Mouse (Mus musculus) myocyte (in vitro differentiated cells): ENCODE data around the gene Pvalb. TPM values are rescaled to one million over a fixed set of nuclear protein-coding genes. Genes with fewer than 3 reads are reported as not detected.

Source experiments
- H3K27me3 ChIP-seq: one replicate; pipeline ENCODE4 v1.6.1; 2011; ENCODE audit not compliant: control insufficient read depth, insufficient read depth, insufficient read length
- H3K36me3 ChIP-seq: one replicate; pipeline ENCODE4 v1.6.1; 2011; ENCODE audit not compliant: control insufficient read depth, insufficient read depth
- H3K4me2 ChIP-seq: one replicate; pipeline ENCODE4 v1.6.1; 2011; ENCODE audit warnings: low read depth, control low read depth
- H3K4me3 ChIP-seq: one replicate; pipeline ENCODE4 v1.5.1; 2011; ENCODE audit warnings: mild to moderate bottlenecking, control low read depth, moderate library complexity
- H3K79me2 ChIP-seq: one replicate; pipeline ENCODE4 v1.6.1; 2011; ENCODE audit not compliant: control insufficient read depth, insufficient read depth
- H3ac ChIP-seq: one replicate; pipeline ENCODE4 v1.6.1; 2011; ENCODE audit not compliant: control insufficient read depth, insufficient read length
- CEBPB ChIP-seq: IDR thresholded peaks from 2 replicates; pipeline ENCODE4 v1.6.1; 2011; ENCODE audit warnings: mild to moderate bottlenecking, moderate library complexity; ENCODE audit not compliant: poor library complexity, insufficient read depth, severe bottlenecking
- E2F4 ChIP-seq: IDR thresholded peaks from one replicate; pipeline ENCODE4 v1.6.1; 2011; ENCODE audit warnings: mild to moderate bottlenecking, control low read depth, moderate library complexity; ENCODE audit not compliant: insufficient read depth
- MAX ChIP-seq: IDR thresholded peaks from one replicate; pipeline ENCODE4 v1.6.1; 2011; ENCODE audit warnings: low read depth, mild to moderate bottlenecking, control low read depth
- MYOD1 ChIP-seq, 3 experiments: IDR thresholded peaks; one replicate each; pipeline ENCODE4 v1.6.1; 2011; ENCODE audit warnings: control low read depth in 2 of 3, low read depth in 2 of 3, mild to moderate bottlenecking in 2 of 3, moderate library complexity in 1 of 3; ENCODE audit not compliant: insufficient read length in 2 of 3, control insufficient read depth in 1 of 3
- MYOG ChIP-seq, 3 experiments: IDR thresholded peaks; one replicate each; pipeline ENCODE4 v1.6.1; 2011; ENCODE audit warnings: control low read depth in 2 of 3, low read depth in 2 of 3, mild to moderate bottlenecking in 2 of 3; ENCODE audit not compliant: insufficient read length in 2 of 3, control insufficient read depth in 1 of 3, insufficient read depth in 1 of 3
- POLR2A ChIP-seq: IDR thresholded peaks from one replicate; pipeline ENCODE4 v1.6.1; 2011; ENCODE audit warnings: low read depth, mild to moderate bottlenecking, control low read depth, moderate library complexity; ENCODE audit not compliant: insufficient read length
- POLR2AphosphoS2 ChIP-seq: IDR thresholded peaks from one replicate; pipeline ENCODE4 v1.6.1; 2011; ENCODE audit warnings: low read depth, control low read depth; ENCODE audit not compliant: insufficient read length
- REST ChIP-seq: IDR thresholded peaks from one replicate; pipeline ENCODE4 v1.6.1; 2011; ENCODE audit warnings: mild to moderate bottlenecking, control low read depth, moderate library complexity; ENCODE audit not compliant: insufficient read depth, insufficient read length
- SRF ChIP-seq: IDR thresholded peaks from one replicate; pipeline ENCODE4 v1.6.1; 2011; ENCODE audit warnings: low read depth; ENCODE audit not compliant: control insufficient read depth, insufficient read length
- TCF12 ChIP-seq: IDR thresholded peaks from one replicate; pipeline ENCODE4 v1.6.1; 2011; ENCODE audit warnings: mild to moderate bottlenecking, control low read depth; ENCODE audit not compliant: poor library complexity, insufficient read depth, severe bottlenecking
- TCF3 ChIP-seq: IDR thresholded peaks from one replicate; pipeline ENCODE4 v1.6.1; 2011; ENCODE audit warnings: low read depth, control low read depth; ENCODE audit not compliant: insufficient read length
- USF1 ChIP-seq: IDR thresholded peaks from one replicate; pipeline ENCODE4 v1.6.1; 2011; ENCODE audit warnings: low read depth, mild to moderate bottlenecking, control low read depth, moderate library complexity
- polyA plus RNA-seq: library from polyadenylated mRNA; unstranded; fragments of >200 nt; fragmentation: generic; extraction: Trizol; gene quantifications from one replicate; pipeline ENCODE4 v1.2.1, GENCODE M21; 2012; ENCODE audit warnings: missing spikeins

The Pvalb gene
- polyA plus RNA-seq, 1 experiment = 5.4 TPM

DNA sequence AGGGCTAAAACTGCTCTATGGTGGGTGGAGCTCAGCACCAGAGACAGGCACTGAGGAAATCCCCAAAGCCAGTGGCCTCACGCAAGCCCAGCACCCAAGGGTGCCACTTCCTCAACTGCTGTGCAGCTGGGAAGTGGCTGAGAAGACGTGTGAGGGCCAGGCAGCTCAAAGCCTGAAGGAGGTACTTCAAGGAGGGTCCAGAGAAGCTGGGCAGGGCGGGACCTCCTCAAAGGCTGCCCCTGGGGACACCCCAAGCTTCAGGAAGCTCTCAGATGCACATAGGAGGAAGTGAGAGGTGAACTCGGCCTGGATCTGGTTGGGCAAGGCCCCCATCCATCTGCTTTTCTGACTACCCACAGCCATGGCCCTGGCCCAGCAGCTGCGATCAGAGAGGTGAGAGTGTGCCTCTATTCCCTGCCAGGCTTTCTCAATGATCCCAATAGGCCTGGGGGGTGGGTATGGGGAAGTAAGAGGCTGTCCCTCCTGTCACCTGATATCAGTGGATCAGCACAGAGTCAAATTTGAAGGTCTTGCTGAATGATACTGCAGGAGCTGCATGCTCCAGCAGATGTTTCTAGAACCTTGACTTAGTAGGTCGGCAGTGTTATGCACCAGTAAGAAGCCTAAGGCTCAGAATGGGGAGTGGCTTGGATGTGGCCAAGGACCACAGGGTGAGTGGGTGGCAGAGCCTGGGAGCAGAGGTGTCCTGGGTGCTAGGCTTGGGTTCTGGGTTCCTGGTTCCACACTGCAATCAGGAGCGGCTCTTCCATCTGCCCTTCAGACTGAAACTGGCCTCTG lies 38.7 kb upstream of the Pvalb start, which contains the start of gene Ncf4:
TSS of gene Ncf4 (plus strand) at position 107 of the 798 bp plus-strand sequence.
- peaks cover 69% of the 10 kb centered on the region for H3K27me3 ChIP-seq
- TF ChIP-seq SRF (no peak), MAX (no peak), CEBPB (no peak)
- H3ac ChIP-seq = no peak within 1 kb of the TSS
- H3K36me3 ChIP-seq = no peaks in the 10 kb centered on the region
- no peak within 1 kb of the TSS for H3K4me2 ChIP-seq
- no peaks in the 10 kb centered on the region for H3K79me2 ChIP-seq
- H3K4me3 ChIP-seq = no peak within 1 kb of the TSS

DNA sequence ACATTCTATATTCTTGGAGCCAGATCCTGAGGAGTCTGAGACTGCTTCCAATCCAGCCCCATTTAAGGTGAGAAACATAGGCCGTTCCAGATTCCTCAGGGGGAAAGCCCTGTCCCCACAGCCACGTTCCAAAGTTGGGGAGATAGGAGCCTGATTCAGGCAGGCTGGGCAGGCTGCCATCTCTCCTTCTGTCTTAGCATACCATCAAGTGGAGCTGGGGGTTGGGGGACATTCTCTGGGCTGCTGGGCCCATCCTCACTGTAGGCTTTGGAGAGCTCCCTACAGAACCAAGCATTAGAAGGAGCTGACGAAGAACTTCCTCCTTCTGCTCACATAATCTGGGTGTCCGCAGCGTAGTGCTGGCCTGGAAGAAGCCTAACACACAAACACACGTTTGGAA lies 37.6 kb upstream of the Pvalb start:
- Histone ChIP-seq H3K4me2 (no peak overlapping the region), H3K27me3 (peaks cover 64% of the 10 kb centered on the region), H3ac (no peak overlapping the region), H3K36me3 (no peaks in the 10 kb centered on the region), H3K79me2 (no peaks in the 10 kb centered on the region), H3K4me3 (no peak overlapping the region)
- no peak for TF ChIP-seq CEBPB
- TF ChIP-seq MYOG (IDR thresholded peaks at IDR 0.05; ENCODE audit: control insufficient read depth in 1 of 3, insufficient read depth in 1 of 3, insufficient read length in 2 of 3, low read depth in 2 of 3) = no peak
- no peak for TF ChIP-seq USF1
- no peak for TF ChIP-seq REST
- no peak for TF ChIP-seq POLR2A
- TF ChIP-seq POLR2AphosphoS2 = no peak
- no peak for TF ChIP-seq E2F4
- no peak for TF ChIP-seq SRF
- TF ChIP-seq TCF12 = no peak
- no peak for TF ChIP-seq TCF3
- no peak for TF ChIP-seq MAX
- TF ChIP-seq MYOD1 (IDR thresholded peaks at IDR 0.05; ENCODE audit: control insufficient read depth in 1 of 3, insufficient read length in 2 of 3, low read depth in 2 of 3) = no peak

DNA sequence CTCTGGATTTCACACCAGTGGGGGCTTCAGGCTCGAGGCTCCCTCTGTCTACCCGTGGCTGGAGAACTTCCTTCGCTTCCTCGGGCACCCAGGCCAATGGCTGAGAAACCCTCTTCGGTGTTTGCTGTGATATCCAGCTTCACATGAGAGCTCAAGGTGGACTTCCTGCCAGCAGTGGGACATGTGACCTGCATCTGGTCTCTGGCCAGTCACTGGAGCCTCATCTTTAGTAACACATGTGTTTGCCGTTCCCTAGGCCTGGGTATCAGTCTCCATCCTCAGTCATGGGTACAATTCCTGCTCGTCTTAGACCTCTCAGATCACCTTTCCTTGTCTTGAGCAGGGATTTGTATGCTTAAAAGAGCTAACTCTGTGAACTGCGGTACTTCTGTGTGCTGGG lies 36.9 kb upstream of the Pvalb start:
- H3K4me2 ChIP-seq = no peak overlapping the region
- H3K79me2 ChIP-seq = no peaks in the 10 kb centered on the region
- no peak overlapping the region for H3K4me3 ChIP-seq
- TF ChIP-seq USF1 (peak; percentile 44), TCF12 (no peak)
- H3K27me3 ChIP-seq = peaks cover 63% of the 10 kb centered on the region
- no peaks in the 10 kb centered on the region for H3K36me3 ChIP-seq
- H3ac ChIP-seq = no peak overlapping the region

DNA sequence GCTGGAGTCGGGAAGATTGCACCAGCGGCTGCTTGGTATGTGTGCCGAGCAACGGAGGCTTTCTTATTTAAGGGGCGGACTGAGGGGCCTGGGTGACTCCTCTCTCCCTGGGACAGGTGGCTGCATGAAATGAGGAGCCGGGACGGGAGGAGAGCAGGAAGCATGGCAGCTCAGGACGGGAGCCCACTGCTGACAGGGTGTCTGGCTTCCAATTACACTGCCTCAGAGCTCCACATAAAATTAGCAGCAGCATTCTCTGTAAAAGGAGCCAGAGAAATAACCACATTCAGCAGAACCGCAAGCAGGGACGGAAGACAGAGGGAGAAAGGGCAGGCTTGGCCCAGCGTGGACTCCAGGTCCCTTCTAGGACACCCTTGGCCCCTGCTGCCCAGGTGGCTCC lies 35.1 kb upstream of the Pvalb start:
- H3K36me3 ChIP-seq = no peaks in the 10 kb centered on the region
- no peak for TF ChIP-seq TCF12
- TF ChIP-seq MYOD1 (IDR thresholded peaks at IDR 0.05; ENCODE audit: control insufficient read depth in 1 of 3, insufficient read length in 2 of 3, low read depth in 2 of 3) = peak in 1 of 3 experiments; percentile 69
- no peak overlapping the region for H3ac ChIP-seq
- H3K4me2 ChIP-seq = no peak overlapping the region
- H3K27me3 ChIP-seq = peaks cover 53% of the 10 kb centered on the region
- H3K4me3 ChIP-seq = no peak overlapping the region
- no peaks in the 10 kb centered on the region for H3K79me2 ChIP-seq

DNA sequence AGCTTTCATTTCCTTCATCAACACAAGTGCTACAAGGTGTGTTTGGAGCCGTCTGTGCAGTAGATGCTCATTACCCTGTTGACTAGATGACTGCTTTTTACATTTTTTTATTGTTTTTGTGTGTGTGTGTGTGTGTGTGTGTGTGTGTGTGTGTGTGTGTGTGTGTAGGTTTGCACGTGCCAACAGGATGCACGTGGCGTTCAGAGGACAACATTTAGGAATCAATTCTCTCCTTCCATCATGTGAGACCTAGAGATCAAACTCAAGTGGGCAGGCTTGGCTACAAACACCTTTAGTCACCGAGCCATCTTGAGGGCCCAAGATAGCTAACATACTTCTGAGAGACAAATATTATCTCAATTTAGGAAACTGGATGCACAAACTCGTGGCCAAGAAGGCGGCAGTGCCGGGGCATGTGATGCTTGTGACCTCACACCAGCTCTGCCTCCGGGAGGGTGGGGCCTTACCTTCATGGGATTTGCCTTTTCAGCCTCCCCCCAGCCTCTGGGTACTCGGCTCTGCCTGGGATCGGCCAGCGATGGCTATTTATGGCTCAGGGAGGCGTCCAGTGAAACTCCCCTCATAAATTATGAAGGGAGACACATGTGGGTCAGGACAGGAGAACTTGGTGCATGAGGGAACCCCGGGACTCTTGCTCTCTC lies 33.9 kb upstream of the Pvalb start:
- Histone ChIP-seq H3K4me2 (no peak overlapping the region), H3ac (no peak overlapping the region), H3K79me2 (no peaks in the 10 kb centered on the region), H3K27me3 (peaks cover 61% of the 10 kb centered on the region), H3K36me3 (no peaks in the 10 kb centered on the region), H3K4me3 (no peak overlapping the region)
- TF ChIP-seq SRF (no peak), USF1 (no peak), MAX (no peak), POLR2A (no peak), TCF12 (no peak), POLR2AphosphoS2 (no peak), MYOD1 (IDR thresholded peaks at IDR 0.05; ENCODE audit: control insufficient read depth in 1 of 3, insufficient read length in 2 of 3, low read depth in 2 of 3) (no peak)
